8 mouse cellular contexts compared by ENCODE assay signal in genomic region chr2:163823771-163824170, GRCm38 (mm10). TPM values are rescaled to one million over a fixed set of nuclear protein-coding genes. Genes with fewer than 3 reads are reported as not detected.
DNase-seq lines count a peak whose midpoint lies in the region; ATAC-seq lines count a peak whose summit lies in the region.

No protein-coding gene starts in this region.

- no peak overlapping the region for H3K27ac ChIP-seq in limb, embryonic 11.5 days (replicated peaks; ENCODE audit: low read depth, low read length)
- H3K27ac ChIP-seq in neural tube, embryonic 12.5 days = no peak overlapping the region

- peak overlapping the region; percentile 31 for H3K4me2 ChIP-seq in limb, embryonic 11.5 days (ENCODE audit: low read depth, severe bottlenecking)
- peak overlapping the region; percentile 41 for H3K4me2 ChIP-seq in neural tube, embryonic 12.5 days (replicated peaks)

- ATAC-seq in limb, embryonic 11.5 days (ENCODE audit: insufficient number of reproducible peaks, low FRiP score, low TSS enrichment, low read depth) = peak; percentile 65
- no peak for ATAC-seq in neural tube, embryonic 12.5 days (ENCODE audit: low FRiP score, low read depth)

- H3K4me1 ChIP-seq in limb, embryonic 11.5 days (ENCODE audit: control insufficient read depth, insufficient read depth, low read length) = peaks cover 5% of the 10 kb centered on the region; the same call in 1 of the 2 replicates
- H3K4me1 ChIP-seq in neural tube, embryonic 12.5 days = no peaks in the 10 kb centered on the region

- WGBS in limb, embryonic 11.5 days = 12% methylated on average over 11 of the region's 11 CpGs
- WGBS in neural tube, embryonic 12.5 days = 16% methylated on average over 11 of the region's 11 CpGs

- no peaks in the 10 kb centered on the region for H3K9me3 ChIP-seq in limb, embryonic 11.5 days (ENCODE audit: control insufficient read depth, low read length)
- H3K9me3 ChIP-seq in neural tube, embryonic 12.5 days = no peaks in the 10 kb centered on the region

- peak; percentile 54 to 58 for DNase-seq in lung, adult 18-20 months
- no peak for DNase-seq in lung, postnatal 25 days (ENCODE audit: low spot score)
- peak; percentile 44 for DNase-seq in gastrocnemius, postnatal 10 days
- DNase-seq in limb, embryonic 11.5 days (ENCODE audit: low spot score) = peak; percentile 70
- DNase-seq in cerebellum, adult 11-12 months = no peak
- DNase-seq in spleen, adult 18-20 months = no peak
- DNase-seq in layer of hippocampus, adult 9-11 months = no peak

- H3K4me3 ChIP-seq in limb, embryonic 11.5 days (ENCODE audit: low read depth, low read length) = no peak overlapping the region
- H3K4me3 ChIP-seq in neural tube, embryonic 12.5 days = no peak overlapping the region

- no peak overlapping the region for H3K9ac ChIP-seq in limb, embryonic 11.5 days (ENCODE audit: low read length)
- H3K9ac ChIP-seq in neural tube, embryonic 12.5 days = no peak overlapping the region

- no peaks in the 10 kb centered on the region for H3K36me3 ChIP-seq in limb, embryonic 11.5 days (ENCODE audit: control insufficient read depth, insufficient read depth, low read length)
- no peaks in the 10 kb centered on the region for H3K36me3 ChIP-seq in neural tube, embryonic 12.5 days

- no peaks in the 10 kb centered on the region for H3K27me3 ChIP-seq in limb, embryonic 11.5 days (ENCODE audit: control insufficient read depth, insufficient read depth, low read length)
- H3K27me3 ChIP-seq in neural tube, embryonic 12.5 days (replicated peaks) = no peaks in the 10 kb centered on the region

RNA-seq across cellular contexts. Expression of gene Ccn5, which starts 3.1 kb away (rescaled TPM):
- total RNA-seq in gastrocnemius, postnatal 10 days (2021) = 1 to 10 TPM in 1 of 2 experiments, under 1 TPM in 1; 0.40 to 1.9 TPM
- 0.11 and 0.36 TPM in 2 replicates for polyA plus RNA-seq in limb, embryonic 11.5 days (2014; fragmentation: Nextera tagmentation; extraction: Ambion mirVana)
- 0.14 and 0.41 TPM in 2 replicates for polyA plus RNA-seq in neural tube, embryonic 12.5 days (2016; fragmentation: Nextera tagmentation; extraction: Ambion mirVana)

RNA-seq across cellular contexts. Expression of gene Kcnk15, which starts 29.7 kb away (rescaled TPM):
- not detected for total RNA-seq in gastrocnemius, postnatal 10 days (2021)
- not detected in 2 replicates for polyA plus RNA-seq in limb, embryonic 11.5 days (2014; fragmentation: Nextera tagmentation; extraction: Ambion mirVana)
- 0.10 TPM in 1 of 2 replicates, not detected in the other for polyA plus RNA-seq in neural tube, embryonic 12.5 days (2016; fragmentation: Nextera tagmentation; extraction: Ambion mirVana)

Comparison
In these comparisons a context has a peak if more than half of its experiments do, and no peak if none do; other contexts are left out.
1. DNase-seq: peak in lung, adult 18-20 months (2 of 2), gastrocnemius, postnatal 10 days (single experiment) and limb, embryonic 11.5 days (single experiment); none in lung, postnatal 25 days (single experiment), cerebellum, adult 11-12 months (single experiment), spleen, adult 18-20 months (0 of 2) and layer of hippocampus, adult 9-11 months (single experiment).